Mouse (Mus musculus): ENCODE results near the gene Strbp.
"Not testable (repeated sequence)": the region's sequence is repeated elsewhere in the genome, so short reads cannot be mapped to it uniquely, and the experiment has no call there.

Gene Strbp

DNA sequence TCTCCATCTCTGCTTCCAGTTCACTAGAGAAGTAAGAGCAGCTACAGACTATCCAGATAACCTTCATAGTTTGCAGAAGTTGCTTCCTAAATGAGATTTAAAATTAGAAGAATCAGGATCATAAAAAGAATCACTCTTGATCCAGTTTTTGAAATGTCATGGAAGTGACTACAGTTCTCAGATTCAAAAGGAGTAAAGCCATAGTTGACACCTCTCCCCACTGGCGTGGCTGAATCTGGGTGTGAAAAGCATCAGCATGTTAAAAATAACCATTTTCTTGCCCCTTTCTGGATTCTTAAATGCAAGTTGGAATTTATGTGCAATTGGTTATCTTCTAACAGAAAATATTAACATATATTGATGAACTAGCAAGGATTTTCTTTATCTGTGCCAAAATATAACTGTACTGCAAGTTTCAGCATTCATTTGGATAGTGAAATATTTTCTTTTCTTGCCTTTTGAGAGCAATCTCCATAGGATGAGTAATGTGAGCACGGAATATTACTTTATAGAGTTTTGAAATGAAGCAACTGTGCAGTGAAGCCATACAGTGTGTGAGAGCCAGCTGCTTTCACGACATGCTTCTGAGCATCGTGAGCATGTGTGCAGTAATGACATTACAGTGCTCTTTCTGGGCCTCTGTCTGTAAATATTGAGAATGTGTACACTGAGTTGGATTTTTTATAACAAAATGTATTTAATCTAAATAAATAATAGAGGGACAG, 184.9 kb downstream of the Strbp start:
- no peak for DNase-seq

DNA sequence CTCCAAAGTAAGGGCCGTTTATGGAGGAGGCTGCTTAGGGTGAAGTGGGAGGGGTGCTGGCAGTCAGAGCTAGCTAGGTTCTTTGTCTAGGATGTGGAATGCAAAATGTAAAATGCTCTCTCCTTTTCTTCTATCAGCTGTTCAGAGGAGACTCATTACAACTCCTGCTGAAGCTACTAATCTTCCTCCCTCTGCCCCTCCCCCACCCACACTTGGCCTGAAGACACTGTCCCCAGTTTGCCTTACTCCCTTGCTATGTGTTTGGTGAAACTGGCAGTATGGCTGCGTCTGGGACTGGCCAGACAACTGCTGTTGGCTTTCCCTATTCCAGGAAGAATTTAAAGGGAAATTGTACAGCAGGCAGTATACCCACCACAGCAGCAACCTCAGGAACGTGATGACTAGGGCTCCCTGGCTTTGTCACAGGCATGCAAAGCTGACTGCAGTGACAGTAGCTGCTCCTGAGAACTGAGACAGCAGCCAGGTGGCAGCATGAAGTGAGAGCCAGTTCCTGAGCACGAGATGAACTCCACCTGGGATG, 186.7 kb downstream of the Strbp start:
- DNase-seq: no peak

DNA sequence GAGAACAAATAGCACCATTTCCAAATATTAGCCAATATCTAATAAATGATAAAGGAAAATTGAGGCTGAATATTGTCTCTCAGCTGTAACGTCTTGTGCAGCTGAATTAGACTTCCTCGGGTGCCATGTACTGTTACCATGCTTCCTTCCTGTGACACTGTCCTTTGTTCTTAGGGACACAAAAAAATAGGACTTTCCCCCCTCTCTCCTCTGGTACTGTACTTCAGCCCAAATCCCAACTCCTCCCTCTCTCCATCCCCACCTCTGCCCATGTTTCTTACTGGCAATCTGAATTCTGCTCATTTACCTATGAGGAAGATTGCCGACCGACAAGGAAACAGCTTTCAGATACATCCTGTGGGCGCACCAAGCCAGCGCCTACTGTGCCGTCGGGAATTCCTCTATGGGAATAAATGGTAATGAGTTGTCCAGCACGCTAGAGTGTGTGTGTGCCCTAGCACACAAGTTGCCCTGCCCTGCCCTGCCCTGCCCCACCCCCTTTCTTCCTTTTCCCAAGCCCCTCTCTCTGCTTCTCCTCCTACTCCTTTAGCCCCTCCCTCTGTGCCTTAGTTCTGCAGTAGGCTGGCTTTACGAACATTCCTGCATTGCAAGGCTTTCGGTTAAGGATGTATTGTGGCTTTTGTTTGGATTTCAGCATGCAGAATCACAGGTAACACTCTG, 187.5 kb downstream of the Strbp start, which contains the start of gene Gpr21:
Gpr21 (plus strand) TSS at position 303 of the 681 bp plus-strand sequence.
- DNase-seq: no peak

DNA sequence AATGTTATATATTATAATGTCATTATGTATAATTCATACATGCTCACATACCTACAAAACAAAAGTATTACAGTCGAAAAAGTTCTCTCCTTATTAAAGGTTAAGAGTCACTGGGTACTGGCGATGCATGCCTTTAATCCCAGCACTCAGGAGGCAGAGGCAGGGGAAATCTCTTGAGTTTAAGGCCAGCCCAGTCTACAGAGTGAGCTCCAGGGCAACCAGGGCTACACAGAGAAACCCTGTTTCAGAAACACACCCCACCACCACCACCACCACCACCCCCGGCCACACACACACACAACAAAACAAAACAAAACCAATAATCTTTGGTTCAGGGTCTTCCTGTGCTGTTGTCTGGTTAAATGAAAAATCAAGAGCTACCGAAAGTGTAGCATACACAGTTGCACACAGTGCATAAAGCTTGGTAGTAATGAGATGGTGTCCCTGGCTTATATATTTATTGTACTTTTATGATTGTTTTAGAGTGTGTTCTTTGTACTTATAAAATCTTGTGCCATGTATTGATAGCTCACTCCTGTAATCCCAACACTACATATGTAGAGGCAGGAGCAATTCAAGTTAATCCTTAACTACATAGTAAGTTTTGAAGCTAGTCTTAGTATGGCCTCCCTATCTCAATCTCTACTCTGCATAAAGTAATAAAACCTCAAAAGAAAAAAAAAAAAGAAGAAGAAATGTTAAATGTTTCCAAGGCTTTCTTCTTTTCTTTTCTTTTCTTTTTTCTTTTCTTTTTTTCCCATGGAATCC, 192.3 kb downstream of the Strbp start:
- no peak for DNase-seq

DNA sequence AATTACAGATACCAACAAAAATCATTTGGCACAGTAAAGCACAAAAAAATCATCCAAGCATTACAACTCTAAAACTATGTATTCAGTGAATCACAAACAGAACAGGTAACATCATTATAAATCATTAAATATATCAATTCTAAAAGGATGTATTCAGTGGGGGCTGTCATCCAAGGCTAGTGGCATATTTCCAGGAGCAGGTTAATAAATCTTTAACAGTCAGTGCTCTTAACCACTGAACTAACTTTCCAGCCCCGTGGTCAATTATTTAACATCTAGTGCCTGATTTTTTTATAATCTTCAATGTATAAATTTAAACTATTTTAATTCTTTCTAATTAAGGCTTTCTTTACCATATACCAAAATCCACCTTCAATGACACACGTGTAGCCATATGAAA, 197.8 kb downstream of the Strbp start:
- not testable (repeated sequence) for DNase-seq

DNA sequence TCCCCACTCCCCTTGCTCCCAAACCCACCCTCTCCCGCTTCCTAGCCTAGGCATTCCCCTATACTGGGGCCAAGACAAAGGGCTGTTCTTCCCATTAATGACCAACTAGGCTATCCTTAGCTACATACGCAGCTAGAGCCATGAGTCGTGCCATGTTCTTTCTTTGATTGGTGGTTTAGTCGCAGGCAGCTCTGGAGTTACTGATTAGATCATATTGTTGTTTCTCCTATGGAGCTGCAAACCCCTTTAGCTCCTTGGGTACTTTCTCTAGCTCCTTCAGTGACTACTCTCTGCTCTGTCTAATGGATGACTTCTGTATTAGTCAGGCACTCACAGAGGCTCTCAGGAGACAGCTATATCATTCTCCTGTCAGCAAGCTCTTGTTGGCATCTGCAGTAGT, 206.3 kb downstream of the Strbp start:
- no peak for DNase-seq

DNA sequence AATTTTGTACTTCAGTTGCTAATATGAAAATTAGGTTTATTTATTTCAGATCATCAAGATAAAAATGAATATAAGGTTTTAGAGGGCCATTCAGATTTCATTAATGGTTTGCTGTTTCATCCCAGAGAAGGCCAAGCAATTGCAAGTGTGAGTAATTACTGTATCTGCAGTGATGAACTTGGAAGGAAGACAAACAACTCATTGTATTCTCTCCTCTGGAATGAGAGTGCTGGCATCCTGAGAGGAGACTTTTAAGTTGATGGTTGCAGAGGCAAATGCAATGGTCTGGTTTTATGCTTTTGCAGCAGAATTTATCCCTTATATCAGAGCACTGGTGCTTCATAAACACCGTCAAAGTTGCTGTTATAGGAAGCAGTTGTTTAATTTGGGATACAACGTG, 214.7 kb downstream of the Strbp start:
- DNase-seq: no peak

DNA sequence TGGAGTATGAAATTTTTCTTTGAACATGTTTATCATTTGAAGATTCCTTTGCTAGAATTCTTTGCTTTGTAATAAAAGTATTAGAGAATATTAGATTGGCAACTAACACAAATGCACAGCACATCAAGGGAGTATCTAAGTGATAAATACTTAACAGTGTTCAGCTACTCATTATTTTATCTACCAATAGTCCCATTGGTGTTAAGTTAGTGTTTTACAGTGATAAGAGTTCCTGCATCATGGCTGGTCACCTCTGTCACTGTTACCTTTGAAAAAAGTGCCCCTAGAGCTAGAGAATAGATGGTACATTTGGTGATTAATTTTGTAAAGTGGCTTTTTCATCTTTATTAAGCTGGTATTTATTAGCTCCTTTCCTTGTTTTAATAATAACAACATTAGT, 217.3 kb downstream of the Strbp start:
- DNase-seq: no peak

DNA sequence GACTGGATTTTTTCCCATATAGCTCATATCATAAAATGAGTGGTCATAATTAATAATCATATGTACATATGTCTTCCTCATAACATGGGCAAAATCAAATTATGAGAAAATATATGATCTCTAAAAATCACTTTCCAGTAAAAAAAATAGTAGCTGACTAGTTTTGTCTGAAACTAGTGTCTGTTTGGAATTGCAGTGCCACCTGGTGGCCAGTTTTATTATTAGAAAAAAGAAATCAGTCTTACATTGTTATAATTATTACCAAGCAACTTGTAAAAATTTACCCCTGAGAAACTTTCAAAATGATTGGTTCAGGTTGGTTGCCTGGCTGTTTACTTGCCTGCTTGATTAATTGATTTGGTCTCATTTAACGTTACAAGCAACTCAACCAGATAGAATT, 218.3 kb downstream of the Strbp start:
- no peak for DNase-seq

DNA sequence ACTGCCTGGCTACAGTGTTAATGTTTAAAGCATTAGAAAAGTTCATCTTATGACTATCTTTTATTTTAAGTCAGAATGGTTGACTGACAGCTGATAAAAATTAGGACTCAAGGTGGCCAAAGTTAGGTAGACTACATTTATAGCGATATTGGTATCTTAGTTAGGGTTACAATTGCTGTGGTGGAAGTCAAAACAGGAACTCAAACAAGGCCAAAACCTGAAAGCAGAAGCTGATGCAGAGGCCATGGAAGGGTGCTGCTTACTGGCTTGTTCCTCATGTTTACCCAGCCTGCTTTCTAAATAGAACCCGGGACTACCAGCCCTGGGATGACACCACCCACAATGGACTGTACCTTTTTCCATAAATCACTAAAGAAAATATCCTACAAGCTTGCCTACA, 219.5 kb downstream of the Strbp start:
- no peak for DNase-seq

DNA sequence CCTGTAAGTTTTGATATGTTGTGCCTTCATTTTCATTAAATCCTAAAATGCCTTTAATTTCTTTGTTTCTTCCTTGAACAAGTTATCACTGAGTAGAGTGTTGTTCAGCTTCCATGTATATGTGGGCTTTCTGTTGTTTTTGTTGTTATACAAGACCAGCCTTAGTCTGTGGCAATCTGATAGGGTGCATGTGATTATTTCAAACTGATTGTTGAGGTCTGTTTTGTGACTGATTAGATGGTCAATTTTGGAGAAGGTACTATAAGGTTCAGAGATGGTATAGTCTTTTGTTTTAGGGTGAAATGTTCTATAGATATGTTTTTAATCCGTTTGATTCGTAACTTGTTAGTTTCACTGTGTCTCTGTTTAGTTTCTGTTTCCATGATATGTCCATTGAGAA, 223.6 kb downstream of the Strbp start:
- DNase-seq: no peak

DNA sequence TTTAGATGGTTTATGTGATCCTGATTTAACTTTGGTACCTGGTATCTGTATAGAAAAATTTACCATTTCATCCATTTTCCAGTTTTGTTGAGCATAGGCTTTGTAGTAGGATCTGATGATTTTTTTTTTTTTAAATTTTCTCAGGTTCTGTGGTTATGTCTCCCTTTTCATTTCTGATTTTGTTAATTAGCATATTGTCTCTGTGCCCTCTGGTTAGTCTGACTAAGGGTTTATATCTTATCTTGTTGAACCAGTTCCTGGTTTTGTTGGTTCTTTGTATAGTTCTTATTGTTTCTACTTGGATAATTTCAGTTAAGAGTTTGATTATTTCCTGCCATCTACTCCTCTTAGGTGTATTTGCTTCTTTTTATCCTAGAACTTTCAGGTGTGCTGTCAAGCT, 224.1 kb downstream of the Strbp start:
- DNase-seq: no peak

DNA sequence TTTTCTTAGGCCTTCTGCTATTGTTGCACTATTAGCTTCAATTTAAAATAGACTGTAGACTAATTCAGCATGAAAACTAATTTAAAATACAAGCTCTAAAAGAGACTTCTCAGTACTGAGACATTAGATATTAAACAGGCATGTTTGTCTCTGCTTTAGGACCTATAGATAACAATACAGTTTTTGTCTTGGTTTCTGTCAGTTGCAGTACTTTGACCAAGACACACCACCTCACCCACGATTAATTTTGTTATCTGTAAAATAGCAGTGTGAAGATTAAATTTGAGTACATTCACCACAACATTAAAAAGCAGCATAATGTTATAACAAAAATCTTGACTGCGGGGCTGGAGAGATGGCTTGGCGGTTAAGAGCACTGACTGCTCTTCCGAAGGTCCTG, 237.4 kb downstream of the Strbp start:
- no peak for DNase-seq

DNA sequence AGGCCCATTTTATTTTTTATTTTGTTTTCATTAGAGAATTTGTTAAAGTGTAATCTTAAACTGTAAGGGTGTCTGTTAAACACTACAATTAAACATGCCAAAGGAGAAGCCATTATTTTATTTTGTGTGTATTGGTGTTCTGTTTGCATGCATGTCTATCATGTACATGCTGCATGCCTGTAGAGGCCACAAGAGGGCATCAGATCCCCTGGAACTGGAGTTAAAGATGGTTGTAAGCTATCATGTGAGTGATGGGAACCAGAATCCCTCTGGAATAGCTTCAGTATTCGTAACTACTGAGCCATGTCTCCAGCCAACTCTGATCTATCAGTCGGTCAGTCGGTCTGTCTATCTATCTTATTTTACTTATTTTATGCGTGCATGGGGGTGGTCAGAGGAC, 243.0 kb downstream of the Strbp start:
- DNase-seq: no peak

DNA sequence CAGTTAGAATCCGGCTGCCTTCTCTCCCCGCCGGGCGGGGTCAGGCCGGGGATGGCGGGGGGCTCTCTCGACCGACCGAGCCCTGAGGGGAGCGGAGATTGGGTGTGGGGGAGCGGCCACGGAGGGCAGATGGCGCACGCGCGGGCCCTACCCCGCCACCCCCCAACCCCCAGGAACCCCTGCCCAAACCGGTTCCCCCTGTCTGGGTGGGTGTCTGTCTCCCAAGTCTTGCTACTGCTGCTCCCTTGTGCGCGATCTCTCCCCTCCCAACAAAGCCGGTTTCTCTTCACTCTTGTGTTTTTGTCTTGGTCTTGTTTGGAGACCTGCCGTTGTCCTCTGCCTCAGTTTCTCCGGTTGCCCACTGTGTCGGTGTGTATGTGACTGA, 251.3 kb downstream of the Strbp start:
- DNase-seq: no peak

DNA sequence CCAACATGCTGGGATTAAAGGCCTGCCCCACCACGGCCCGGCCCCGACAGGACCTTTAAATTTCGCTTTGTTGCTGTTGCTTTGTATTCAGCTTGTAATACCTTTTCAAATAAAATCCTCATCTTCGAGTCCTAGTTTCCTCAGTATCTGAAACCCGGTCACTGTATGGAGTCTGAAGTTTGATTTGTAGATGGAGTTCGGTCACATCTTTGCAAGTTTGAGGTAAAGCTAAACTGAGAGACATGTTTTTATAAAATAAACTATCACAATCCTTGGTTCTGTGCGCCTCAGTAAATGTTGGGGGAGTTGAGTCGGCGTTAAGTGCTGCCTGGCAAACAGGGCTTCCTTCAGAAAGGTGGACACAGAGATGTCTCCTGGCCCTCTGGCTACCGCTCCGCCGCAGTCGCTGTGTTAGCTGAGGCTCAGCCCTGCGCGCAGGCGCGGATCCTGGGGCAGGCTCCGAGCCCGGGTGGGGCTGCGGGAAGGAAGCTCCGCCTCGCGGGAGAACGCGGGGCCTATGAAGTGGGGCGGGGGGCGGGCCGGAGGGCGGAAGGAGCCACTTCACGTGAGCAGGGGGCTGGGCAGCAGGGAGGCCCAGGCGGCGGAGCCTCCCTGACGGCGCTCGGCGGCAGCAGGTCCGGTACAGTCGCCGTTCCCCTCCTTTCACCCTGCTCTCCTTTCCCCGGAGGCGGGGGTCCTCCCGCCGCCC, 251.8 kb downstream of the Strbp start:
- DNase-seq: peak; percentile 88 to 91

DNA sequence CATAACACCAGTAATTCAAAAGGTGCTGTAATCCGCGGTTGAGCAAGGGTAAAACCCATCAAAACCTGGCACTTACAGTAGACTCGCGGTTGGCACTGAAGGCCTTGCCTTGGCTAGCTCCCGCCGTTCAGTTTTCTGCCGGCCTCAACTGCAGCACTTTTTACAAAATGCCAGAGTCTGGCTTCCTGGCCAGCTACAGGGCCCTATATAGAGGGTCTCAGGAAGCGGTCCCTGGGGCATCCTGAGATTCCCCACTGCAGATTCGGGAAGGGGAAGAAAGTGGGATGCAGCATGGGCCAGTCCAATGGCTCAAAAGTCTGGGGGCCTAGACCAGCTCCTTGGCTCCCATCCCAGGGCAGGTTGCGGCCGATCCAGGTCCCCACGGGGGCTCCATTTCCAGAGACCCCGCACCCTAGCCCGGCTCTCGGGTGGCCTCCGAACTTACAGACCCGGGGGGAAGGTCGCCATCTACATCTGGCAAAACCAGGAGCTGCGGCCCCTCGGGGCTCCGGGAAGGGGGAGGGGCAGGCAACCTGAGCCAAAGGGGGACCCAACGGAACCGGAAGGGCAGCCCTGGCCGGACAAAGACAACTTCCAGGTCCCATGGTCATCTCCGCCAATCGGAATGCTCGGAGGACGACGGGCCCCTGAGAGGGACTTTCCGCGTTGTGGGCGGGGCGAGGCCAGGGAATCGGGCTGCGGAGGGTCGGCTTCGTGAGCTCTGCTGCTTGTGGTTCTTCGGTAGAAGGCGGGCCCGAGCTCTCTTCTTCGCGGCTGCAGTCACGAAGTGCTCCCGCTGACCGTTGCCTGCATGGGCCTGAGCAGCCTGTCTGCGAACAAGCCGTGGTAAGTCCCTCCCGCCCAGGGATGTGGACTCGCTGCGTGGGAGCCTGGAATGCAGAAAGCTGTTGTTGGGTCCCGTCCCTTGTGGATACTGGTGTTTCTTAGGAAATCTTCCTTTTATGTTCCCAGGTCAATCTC, 260.8 kb downstream of the Strbp start, which contains the start of the genes Zbtb26, Zbtb6 and Rabgap1:
Zbtb26 (minus strand) TSS at position 525 of the 981 bp plus-strand sequence.
Zbtb6 (minus strand) TSS at position 561 of the 981 bp plus-strand sequence.
Rabgap1 (plus strand) TSS at position 669 of the 981 bp plus-strand sequence.
- DNase-seq: peak; percentile 85 to 90
